Comparison of ENCODE assay signal across 15 mouse cellular contexts in the genomic region with DNA sequence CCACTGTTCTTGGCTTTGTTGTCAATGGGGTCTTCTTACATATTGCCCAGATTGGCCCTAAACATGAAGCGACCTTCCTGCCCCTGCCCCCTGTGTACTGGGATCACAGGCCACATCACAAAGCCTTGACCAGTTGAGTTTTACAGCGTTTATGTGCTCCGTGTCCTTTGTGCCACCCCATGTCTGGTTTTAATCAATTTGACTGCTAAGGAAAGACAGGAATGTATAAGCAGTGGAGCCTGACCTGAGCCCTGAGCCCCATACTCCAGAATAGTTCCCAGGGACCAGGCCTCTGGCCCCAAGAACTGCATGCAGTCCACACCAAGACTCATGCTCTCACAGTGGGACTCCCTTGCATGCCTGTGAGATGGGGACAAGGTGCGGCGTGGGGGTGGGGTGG. TPM values are rescaled to one million over a fixed set of nuclear protein-coding genes. Genes with fewer than 3 reads are reported as not detected.
"Had no signal": no experiment of that assay in that cellular context is flagged by ENCODE, and none has a peak within 500 bp of the region (broad histone marks: within the 10 kb centered on the region; RNA-seq: fewer than 3 reads in every experiment).

No protein-coding gene starts in this region.

- H3K36me3 ChIP-seq: liver, embryonic 13.5 days; midbrain, embryonic 10.5 days; neural tube, embryonic 15.5 days had no signal

- H3K4me3 ChIP-seq: layer of hippocampus, adult 2 months; liver, embryonic 13.5 days; midbrain, embryonic 10.5 days; myocyte; neural tube, embryonic 15.5 days had no signal

- H3K9ac ChIP-seq: liver, embryonic 13.5 days; liver, postnatal 0 days; neural tube, embryonic 15.5 days had no signal

- ATAC-seq: liver, postnatal 0 days had no signal

- H3K9me3 ChIP-seq: liver, embryonic 13.5 days; midbrain, embryonic 10.5 days; neural tube, embryonic 15.5 days had no signal

- H3K27me3 ChIP-seq: liver, embryonic 13.5 days; neural tube, embryonic 15.5 days had no signal

- DNase-seq: kidney, postnatal 10 days; kidney, postnatal 4 days; left cerebral cortex, postnatal 4 days; liver; liver, embryonic 13.5 days; liver, postnatal 0 days; lung, postnatal 36 days; midbrain, embryonic 14.5 days; thymus, postnatal 4 days had no signal

- H3K27ac ChIP-seq: layer of hippocampus, adult 2 months; liver, embryonic 13.5 days; midbrain, embryonic 10.5 days; neural tube, embryonic 15.5 days; stomach, postnatal 0 days had no signal

- H3K4me2 ChIP-seq: liver, embryonic 13.5 days; neural tube, embryonic 15.5 days had no signal

RNA-seq across cellular contexts. Expression of a gene that starts 27.4 kb away (rescaled TPM):
- total RNA-seq: megakaryocyte progenitor cell, adult 5-6 weeks had no signal
- polyA plus RNA-seq: liver, postnatal 0 days had no signal
